Mouse (Mus musculus): ENCODE data around the gene Exoc7.

- TF ChIP-seq POLR2AphosphoS5 (IDR thresholded peaks at IDR 0.05; ENCODE audit: insufficient replicate concordance, low read depth, low read length) (no peak), CTCF (IDR thresholded peaks at IDR 0.05; ENCODE audit: low read depth, low read length) (no peak), TAL1 (conservative IDR thresholded peaks at IDR 0.05; ENCODE audit: low read depth, low read length) (no peak), GATA2 (IDR thresholded peaks at IDR 0.05; ENCODE audit: borderline replicate concordance, low read depth, low read length) (no peak), GATA1 (IDR thresholded peaks at IDR 0.05; ENCODE audit: borderline replicate concordance, low read length) (no peak)
These were observed 41.2 kb downstream of the Exoc7 start for GRCm38 (mm10) chr11:116265850-116266249.
